Mouse (Mus musculus) intestine, embryonic 16.5 days (tissue): ENCODE data around the gene Rgs6. TPM values are rescaled to one million over a fixed set of nuclear protein-coding genes. Genes with fewer than 3 reads are reported as not detected.

ENCODE experiments used
- ATAC-seq: fragments of 200-750 bp; cut with Nextera tagmentation; 2 replicates; pipeline ENCODE4 v1.8.0; 2017; ENCODE audit warnings: moderate TSS enrichment, moderate library complexity
- H3K27ac ChIP-seq: fragments of 300-500 bp; sonication (generic); 2 replicates; pipeline ENCODE4 v1.5.1; 2014; ENCODE audit warnings: mild to moderate bottlenecking, low read length
- H3K27me3 ChIP-seq: fragments of 300-500 bp; sonication (generic); replicated peaks from 2 replicates; pipeline ENCODE4 v1.6.1; 2014; ENCODE audit warnings: low read length, control low read depth, mixed read lengths; ENCODE audit not compliant: control insufficient read depth, insufficient read depth
- H3K36me3 ChIP-seq: fragments of 300-500 bp; sonication (generic); 2 replicates; pipeline ENCODE4 v1.6.1; 2014; ENCODE audit warnings: low read length, control low read depth; ENCODE audit not compliant: control insufficient read depth, insufficient read depth
- H3K4me1 ChIP-seq: fragments of 300-500 bp; sonication (generic); 2 replicates; pipeline ENCODE4 v1.6.1; 2014; ENCODE audit warnings: low read length, control low read depth, mixed read lengths; ENCODE audit not compliant: control insufficient read depth, insufficient read depth
- H3K4me2 ChIP-seq: fragments of 300-500 bp; sonication (generic); 2 replicates; pipeline ENCODE4 v1.6.1; 2014; ENCODE audit warnings: low read depth, low read length, control low read depth
- H3K4me3 ChIP-seq: fragments of 300-500 bp; sonication (generic); 2 replicates; pipeline ENCODE4 v1.5.1; 2014; ENCODE audit warnings: mild to moderate bottlenecking, low read length
- H3K9ac ChIP-seq: fragments of 300-500 bp; sonication (generic); 2 replicates; pipeline ENCODE4 v1.6.1; 2014; ENCODE audit warnings: low read depth, low read length
- H3K9me3 ChIP-seq: fragments of 300-500 bp; sonication (generic); 2 replicates; pipeline ENCODE4 v1.6.1; 2016; ENCODE audit warnings: low read length, control low read depth; ENCODE audit not compliant: control insufficient read depth
- WGBS: fragments of 180-500 bp; shearing (Covaris S2); extraction: QIAGEN DNeasy Blood & Tissue Kit; methylation state at CpG from one replicate; pipeline ENCODE4 v1.1.7; 2014; 5-methylcytosine and 5-hydroxymethylcytosine counted together
- polyA plus RNA-seq: library from polyadenylated mRNA; unstranded; fragments of >200 nt; fragmentation: Nextera tagmentation; extraction: Ambion mirVana; gene quantifications from 2 replicates; pipeline ENCODE4 v1.2.1, GENCODE M21; 2015

Gene Rgs6
- polyA plus RNA-seq, 1 experiment from 2014 or later = 0.82 TPM

DNA sequence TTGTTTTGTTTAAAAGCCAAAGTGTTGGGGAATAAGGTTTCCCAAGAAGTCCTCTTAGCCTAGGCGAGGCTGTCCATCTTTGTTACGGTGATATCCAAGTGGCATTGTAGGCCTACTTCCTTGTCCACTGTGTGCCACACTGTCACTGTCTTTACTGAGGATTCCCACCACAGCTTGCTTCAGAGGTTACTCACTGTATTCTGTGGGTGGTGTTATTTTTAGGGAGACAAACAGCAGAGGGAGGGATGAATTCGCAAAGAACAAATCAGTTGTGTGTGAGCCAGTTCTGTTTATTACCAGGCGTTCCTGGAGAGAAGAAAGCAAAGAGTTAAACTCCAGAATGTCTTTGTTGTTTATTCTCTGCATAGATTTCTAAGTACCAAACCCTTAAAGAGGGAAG is 537.2 kb downstream of the Rgs6 start:
- H3K27ac ChIP-seq = no peak overlapping the region
- H3K27me3 ChIP-seq = no peaks in the 10 kb centered on the region
- no peaks in the 10 kb centered on the region for H3K36me3 ChIP-seq
- H3K9ac ChIP-seq = no peak overlapping the region
- H3K9me3 ChIP-seq = no peaks in the 10 kb centered on the region
- H3K4me2 ChIP-seq = no peak overlapping the region
- ATAC-seq = no peak
- no peak overlapping the region for H3K4me3 ChIP-seq
- WGBS = 69% methylated on average over 4 of the region's 4 CpGs
- H3K4me1 ChIP-seq = no peaks in the 10 kb centered on the region; the same call in 1 of the 2 replicates

DNA sequence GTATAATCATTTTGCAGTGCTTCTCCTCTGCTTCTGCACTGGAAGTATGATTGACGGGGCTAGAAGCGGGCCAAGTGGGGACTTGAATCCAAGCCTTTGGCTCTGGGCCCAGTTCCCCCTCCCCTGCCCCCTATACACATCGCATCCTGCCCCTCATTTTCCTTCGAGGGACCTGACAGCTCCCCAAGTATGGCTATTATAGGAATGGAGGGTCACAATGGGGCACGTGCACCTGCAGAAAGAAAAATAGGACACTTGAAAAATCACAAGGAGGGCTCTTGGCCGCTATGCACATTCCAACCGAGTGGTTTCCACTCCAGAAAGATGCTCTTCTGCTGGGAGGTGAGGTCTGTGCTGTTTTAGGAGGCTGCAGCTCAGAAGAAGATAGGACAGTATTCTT is 538.8 kb downstream of the Rgs6 start:
- no peaks in the 10 kb centered on the region for H3K36me3 ChIP-seq
- H3K27ac ChIP-seq = no peak overlapping the region
- H3K9me3 ChIP-seq = no peaks in the 10 kb centered on the region
- H3K4me3 ChIP-seq = no peak overlapping the region
- H3K4me1 ChIP-seq = no peaks in the 10 kb centered on the region; the same call in 1 of the 2 replicates
- H3K27me3 ChIP-seq = no peaks in the 10 kb centered on the region
- no peak overlapping the region for H3K4me2 ChIP-seq
- 76% methylated on average over 7 of the region's 7 CpGs for WGBS
- no peak overlapping the region for H3K9ac ChIP-seq
- no peak for ATAC-seq

DNA sequence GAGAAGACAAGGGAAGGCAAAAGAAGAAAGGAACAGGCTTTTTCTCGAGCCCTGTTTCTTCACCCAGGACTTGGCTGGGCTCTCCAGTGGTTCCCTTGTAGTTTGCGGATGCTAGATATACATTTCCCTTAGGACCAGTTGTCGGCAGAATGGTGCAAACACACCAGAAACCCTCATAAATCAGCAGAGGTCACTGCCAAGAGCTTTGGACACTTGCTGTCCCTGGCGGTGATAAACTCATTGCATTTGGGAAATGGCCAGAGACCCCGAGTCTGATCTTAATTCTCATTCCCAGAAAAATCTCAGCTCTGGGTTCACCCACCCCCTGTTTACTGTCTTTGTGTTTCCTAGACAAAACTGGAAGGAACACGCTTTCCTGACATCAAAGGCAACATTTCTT is 539.9 kb downstream of the Rgs6 start:
- 44% methylated on average over 6 of the region's 6 CpGs for WGBS
- H3K27me3 ChIP-seq = no peaks in the 10 kb centered on the region
- H3K4me2 ChIP-seq = no peak overlapping the region
- H3K36me3 ChIP-seq = no peaks in the 10 kb centered on the region
- H3K9ac ChIP-seq = no peak overlapping the region
- no peak for ATAC-seq
- no peak overlapping the region for H3K27ac ChIP-seq
- no peak overlapping the region for H3K4me3 ChIP-seq
- no peaks in the 10 kb centered on the region for H3K9me3 ChIP-seq
- no peaks in the 10 kb centered on the region; the same call in 1 of the 2 replicates for H3K4me1 ChIP-seq

DNA sequence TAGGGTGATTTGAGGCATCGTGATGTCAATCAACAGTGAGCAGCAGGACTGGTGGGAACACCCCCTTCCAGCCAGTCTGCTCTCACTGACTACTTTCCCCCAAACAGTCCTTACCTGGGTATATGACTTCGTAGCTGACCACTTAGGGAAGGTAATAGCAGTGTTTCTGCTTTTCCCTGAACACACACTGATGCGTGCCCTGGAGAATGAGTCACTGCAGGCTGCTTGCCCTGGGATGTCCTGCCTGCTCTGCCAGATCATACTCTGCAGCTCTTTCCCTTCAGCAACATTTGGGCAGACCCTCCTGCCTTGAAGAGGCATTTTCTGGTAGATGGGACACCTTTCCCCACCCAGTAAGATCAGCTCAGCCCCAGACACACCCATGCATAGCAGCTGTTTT is 540.5 kb downstream of the Rgs6 start:
- no peak overlapping the region for H3K4me2 ChIP-seq
- WGBS = 72% methylated on average over 3 of the region's 3 CpGs
- no peaks in the 10 kb centered on the region; the same call in 1 of the 2 replicates for H3K4me1 ChIP-seq
- H3K9me3 ChIP-seq = no peaks in the 10 kb centered on the region
- ATAC-seq = no peak
- no peaks in the 10 kb centered on the region for H3K36me3 ChIP-seq
- no peaks in the 10 kb centered on the region for H3K27me3 ChIP-seq
- no peak overlapping the region for H3K9ac ChIP-seq
- no peak overlapping the region for H3K27ac ChIP-seq
- H3K4me3 ChIP-seq = no peak overlapping the region

DNA sequence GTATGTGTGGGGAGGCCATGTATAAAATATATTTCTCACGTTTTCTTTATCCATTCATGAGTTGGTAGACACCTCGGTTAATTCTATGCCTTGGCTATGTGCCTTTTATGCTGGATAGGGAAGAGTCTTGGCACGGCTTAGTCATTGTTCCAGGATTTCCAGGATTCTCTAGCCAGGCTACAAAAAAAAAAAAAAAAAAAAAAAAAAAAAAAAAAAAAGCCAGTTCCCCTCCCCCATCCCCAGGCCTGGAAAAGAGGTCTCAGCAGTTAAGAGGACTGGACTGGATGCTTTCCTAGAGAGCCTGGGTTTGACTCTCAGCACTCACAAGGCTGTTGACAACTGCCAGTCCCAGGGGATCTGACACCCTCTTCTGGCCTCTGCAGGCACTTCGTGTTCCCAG is 543.3 kb downstream of the Rgs6 start:
- H3K27ac ChIP-seq = no peak overlapping the region
- 74% methylated on average over 4 of the region's 4 CpGs for WGBS
- no peak for ATAC-seq

DNA sequence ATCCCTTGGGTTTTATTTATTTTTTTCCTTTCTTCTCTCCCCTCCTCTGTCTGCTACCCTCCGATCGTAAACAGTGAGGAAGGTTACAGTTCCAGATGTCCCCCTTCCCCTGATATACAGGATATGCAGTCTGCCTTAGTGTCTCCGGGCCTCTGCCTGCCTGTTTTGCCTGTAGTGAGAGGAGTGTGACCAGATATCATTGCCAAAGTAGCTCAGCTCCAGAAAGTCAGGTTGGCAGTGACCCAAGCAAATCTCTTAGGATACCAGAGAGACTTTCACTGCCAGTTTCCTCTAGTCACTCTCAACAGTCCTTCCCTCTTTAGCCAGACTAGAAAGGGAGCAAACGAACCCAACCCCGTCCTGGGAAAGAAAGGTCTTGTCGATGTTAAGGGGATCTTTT is 545.7 kb downstream of the Rgs6 start:
- WGBS = 59% methylated on average over 6 of the region's 6 CpGs
- no peak overlapping the region for H3K27ac ChIP-seq
- no peaks in the 10 kb centered on the region for H3K27me3 ChIP-seq
- H3K36me3 ChIP-seq = no peaks in the 10 kb centered on the region
- no peak for ATAC-seq
- no peaks in the 10 kb centered on the region for H3K9me3 ChIP-seq
- no peak overlapping the region for H3K9ac ChIP-seq
- no peaks in the 10 kb centered on the region for H3K4me1 ChIP-seq
- H3K4me3 ChIP-seq = no peak overlapping the region
- H3K4me2 ChIP-seq = no peak overlapping the region

More for the DNA sequence above, 543.3 kb downstream of the Rgs6 start:
- Histone ChIP-seq H3K36me3 (no peaks in the 10 kb centered on the region), H3K4me3 (no peak overlapping the region), H3K27me3 (no peaks in the 10 kb centered on the region), H3K4me1 (no peaks in the 10 kb centered on the region; the same call in 1 of the 2 replicates), H3K9me3 (no peaks in the 10 kb centered on the region), H3K9ac (no peak overlapping the region), H3K4me2 (no peak overlapping the region)

GRCm38 (mm10) chr12:83136031-83136430 is 547.9 kb downstream of the Rgs6 start:
- 81% methylated on average over 5 of the region's 5 CpGs for WGBS
- no peak overlapping the region for H3K9ac ChIP-seq
- H3K27ac ChIP-seq = no peak overlapping the region
- H3K4me3 ChIP-seq = no peak overlapping the region
- no peaks in the 10 kb centered on the region for H3K36me3 ChIP-seq
- H3K4me2 ChIP-seq = no peak overlapping the region
- no peaks in the 10 kb centered on the region for H3K9me3 ChIP-seq
- H3K4me1 ChIP-seq = no peaks in the 10 kb centered on the region
- H3K27me3 ChIP-seq = no peaks in the 10 kb centered on the region
- no peak for ATAC-seq

DNA sequence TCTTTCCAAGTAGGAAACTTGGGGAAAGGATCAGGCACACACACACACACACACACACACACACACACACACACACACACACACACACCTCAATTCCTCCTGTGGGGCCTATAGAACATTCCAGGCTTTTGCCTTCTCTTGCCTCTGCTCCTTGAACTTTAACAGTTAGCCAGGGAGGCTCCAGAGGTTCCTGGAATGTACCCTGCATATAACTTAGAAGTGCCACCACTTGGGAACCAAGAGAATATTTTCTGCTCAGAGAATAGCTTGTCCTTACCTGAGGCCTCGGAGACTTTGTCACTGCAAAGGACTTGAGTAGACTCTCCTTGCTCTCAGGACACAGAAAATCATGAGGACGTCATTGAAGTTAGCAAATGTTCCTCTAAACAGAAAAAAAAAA is 548.4 kb downstream of the Rgs6 start:
- Histone ChIP-seq H3K9me3 (no peaks in the 10 kb centered on the region), H3K27me3 (no peaks in the 10 kb centered on the region), H3K4me2 (no peak overlapping the region), H3K4me3 (no peak overlapping the region), H3K9ac (no peak overlapping the region), H3K36me3 (no peaks in the 10 kb centered on the region), H3K4me1 (no peaks in the 10 kb centered on the region), H3K27ac (no peak overlapping the region)
- WGBS = 81% methylated on average over 2 of the region's 2 CpGs
- no peak for ATAC-seq

DNA sequence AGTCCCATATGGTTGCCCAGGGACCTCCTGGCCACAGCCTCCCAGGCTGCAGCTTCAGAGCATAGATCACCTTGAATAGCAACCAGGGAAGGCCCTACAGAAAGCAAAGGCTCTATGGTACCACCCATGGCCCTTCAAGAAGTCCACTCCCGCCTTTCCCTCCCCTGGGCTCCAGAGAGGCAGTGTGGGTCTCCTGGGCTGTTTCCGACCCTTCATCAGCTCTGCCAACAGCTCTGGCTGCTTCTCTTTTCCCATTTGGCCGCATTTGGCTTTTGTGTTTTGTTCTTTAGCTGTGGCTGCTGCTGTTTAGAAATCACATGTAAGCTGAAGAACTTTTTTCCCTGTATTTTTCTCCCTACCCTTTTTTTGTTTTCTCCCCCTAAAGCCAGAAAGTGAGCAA is 548.9 kb downstream of the Rgs6 start:
- H3K4me2 ChIP-seq = no peak overlapping the region
- H3K9me3 ChIP-seq = no peaks in the 10 kb centered on the region
- H3K9ac ChIP-seq = no peak overlapping the region
- 73% methylated on average over 3 of the region's 3 CpGs for WGBS
- no peaks in the 10 kb centered on the region for H3K36me3 ChIP-seq
- no peak overlapping the region for H3K4me3 ChIP-seq
- H3K27ac ChIP-seq = no peak overlapping the region
- ATAC-seq = no peak
- H3K4me1 ChIP-seq = no peaks in the 10 kb centered on the region
- H3K27me3 ChIP-seq = no peaks in the 10 kb centered on the region

- Histone ChIP-seq H3K4me1 (no peaks in the 10 kb centered on the region), H3K27ac (no peak overlapping the region), H3K9me3 (no peaks in the 10 kb centered on the region), H3K27me3 (no peaks in the 10 kb centered on the region), H3K36me3 (no peaks in the 10 kb centered on the region), H3K4me2 (no peak overlapping the region), H3K9ac (no peak overlapping the region), H3K4me3 (no peak overlapping the region)
- no peak for ATAC-seq
- 33% methylated on average over 2 of the region's 2 CpGs for WGBS
Observed at GRCm38 (mm10) chr12:83141164-83141563, 553.1 kb downstream of the Rgs6 start.
